Mouse (Mus musculus) erythroblast, embryonic 14.5 days (primary cell): Measurements from ENCODE around the gene Clec16a.

Experiments
- GATA1 ChIP-seq: IDR thresholded peaks from 2 replicates; pipeline ENCODE4 v1.6.1; 2012; ENCODE audit warnings: low read length, inconsistent platforms, mixed read lengths
- TAL1 ChIP-seq: IDR thresholded peaks from 3 replicates; pipeline ENCODE4 v1.6.1; 2012; ENCODE audit warnings: low read length, inconsistent platforms, mixed read lengths

GRCm38 (mm10) chr16:10722882-10723544 is 177.9 kb downstream of the Clec16a start:
- TF ChIP-seq TAL1 (no peak), GATA1 (no peak)
